Mouse (Mus musculus) spleen, adult 2 months (tissue): ENCODE measurements around the gene Fmn2.

ENCODE experiments used
- CTCF ChIP-seq: fragments of 200-500 bp; IDR thresholded peaks from 2 replicates; pipeline ENCODE4 v1.5.1; 2011; ENCODE audit warnings: mild to moderate bottlenecking, inconsistent platforms; ENCODE audit not compliant: insufficient read depth, insufficient read length, insufficient replicate concordance; ENCODE audit errors: extremely low read depth
- POLR2A ChIP-seq: fragments of 200-500 bp; IDR thresholded peaks from 2 replicates; pipeline ENCODE4 v1.6.1; 2011; ENCODE audit warnings: low read depth, low read length, inconsistent platforms

DNA sequence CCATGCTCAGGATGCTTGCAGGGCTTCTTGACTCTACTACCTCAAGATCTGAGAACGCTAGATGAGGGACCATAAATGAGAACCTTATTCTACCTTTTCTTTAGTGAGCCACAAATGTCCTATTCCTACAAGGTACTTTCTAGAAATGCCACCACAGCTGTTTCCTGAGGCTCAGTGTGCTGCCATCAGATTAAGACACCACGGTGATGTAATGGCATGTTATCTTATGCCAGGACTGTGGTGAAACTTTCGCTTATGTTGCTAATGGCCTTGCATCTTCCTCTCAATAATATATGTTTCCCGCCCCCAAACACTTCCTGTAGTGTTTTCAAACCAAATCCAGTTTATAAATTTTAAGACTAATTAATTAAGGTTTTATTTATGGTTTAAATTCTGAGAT lies 154.9 kb downstream of the Fmn2 start:
- no peak for TF ChIP-seq CTCF
- no peak for TF ChIP-seq POLR2A
